Mouse (Mus musculus) MEL (cell line): ENCODE results near the gene Slc35f6.

ENCODE experiments used
- CTCF ChIP-seq, 3 experiments: IDR thresholded peaks in 2 of 3; conservative IDR thresholded peaks in 1 of 3; 2 replicates each; pipeline ENCODE4 v1.5.1; 2011 to 2012; ENCODE audit warnings: low read length in 3 of 3, low read depth in 2 of 3, mild to moderate bottlenecking in 2 of 3, improper control_type of control experiment in 1 of 3, inconsistent platforms in 1 of 3, mixed read lengths in 1 of 3, moderate library complexity in 1 of 3; ENCODE audit not compliant: control insufficient read depth in 1 of 3, insufficient read depth in 1 of 3, poor library complexity in 1 of 3, severe bottlenecking in 1 of 3
- MXI1 ChIP-seq: IDR thresholded peaks from 2 replicates; pipeline ENCODE4 v1.6.1; 2011; ENCODE audit warnings: mild to moderate bottlenecking, low read depth, low read length, improper control_type of control experiment
- MYC ChIP-seq: IDR thresholded peaks from 2 replicates; pipeline ENCODE4 v1.6.1; 2011; ENCODE audit warnings: low read depth, mild to moderate bottlenecking, low read length, improper control_type of control experiment, moderate library complexity
- POLR2A ChIP-seq, 2 experiments: IDR thresholded peaks; 2 replicates each; pipeline ENCODE4 v1.6.1; 2011 to 2012; ENCODE audit warnings: low read length in 2 of 2, mild to moderate bottlenecking in 2 of 2, control low read depth in 1 of 2, improper control_type of control experiment in 1 of 2, low read depth in 1 of 2, moderate library complexity in 1 of 2; ENCODE audit not compliant: control insufficient read depth in 1 of 2, insufficient read depth in 1 of 2, poor library complexity in 1 of 2
- TBP ChIP-seq: IDR thresholded peaks from 2 replicates; pipeline ENCODE4 v1.8.0; 2011; ENCODE audit warnings: low read depth, low read length, improper control_type of control experiment
- USF1 ChIP-seq: IDR thresholded peaks from 2 replicates; pipeline ENCODE4 v1.6.1; 2014; ENCODE audit warnings: low read depth, mild to moderate bottlenecking, inconsistent platforms, low read length, improper control_type of control experiment, moderate library complexity
- ZC3H11A ChIP-seq: IDR thresholded peaks from 2 replicates; pipeline ENCODE4 v1.6.1; 2012; ENCODE audit warnings: low read depth, mild to moderate bottlenecking, inconsistent platforms, low read length, improper control_type of control experiment

DNA sequence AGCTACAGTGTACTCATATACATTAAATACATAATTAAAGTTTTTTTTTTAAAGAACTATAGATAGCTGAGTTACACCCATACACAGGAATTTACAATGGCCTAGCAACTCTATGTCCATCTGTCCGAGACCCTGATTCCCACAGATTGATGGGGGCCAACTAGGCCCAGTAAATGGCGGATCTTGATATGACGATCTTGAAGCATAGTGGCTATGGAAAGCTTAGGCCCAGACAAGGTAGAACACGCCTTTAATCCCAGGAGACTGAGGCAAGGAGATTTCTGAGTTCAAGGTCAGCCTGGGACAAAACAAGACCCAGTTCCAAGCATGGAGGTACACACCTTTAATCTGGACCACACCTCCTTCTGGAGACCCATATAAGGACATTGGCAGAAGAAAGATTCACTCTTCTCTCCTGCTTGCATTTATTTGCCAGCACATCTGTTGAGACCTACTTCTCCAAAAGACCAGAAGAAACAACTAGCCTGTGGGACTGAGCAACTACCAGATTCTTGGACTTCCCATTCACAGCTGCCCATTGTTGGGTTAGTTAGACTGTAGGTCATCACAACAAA lies 31.1 kb downstream of the Slc35f6 start:
- TF ChIP-seq CTCF (IDR thresholded peaks at IDR 0.05 in 2 of 3, conservative IDR thresholded peaks at IDR 0.05 in 1 of 3; ENCODE audit: control insufficient read depth in 1 of 3, insufficient read depth in 1 of 3, low read depth in 2 of 3, low read length in 3 of 3, poor library complexity in 1 of 3, severe bottlenecking in 1 of 3) (no peak), MYC (no peak), MXI1 (no peak), TBP (no peak), USF1 (no peak), ZC3H11A (no peak), POLR2A (IDR thresholded peaks at IDR 0.05; ENCODE audit: control insufficient read depth in 1 of 2, insufficient read depth in 1 of 2, low read depth in 1 of 2, low read length in 2 of 2, poor library complexity in 1 of 2) (no peak)
